Mouse (Mus musculus) embryo, embryonic 9.5 days (tissue): ENCODE measurements at regions not wholly inside any gene's neighbourhood (a gene's known extent, or its start where the extent isn't known, plus 50 kb on each side); places are given as distances from the start of the nearest gene placed in this dataset.

ENCODE experiments used
- DNase-seq: peaks from one replicate; pipeline ENCODE4 v3.0.0-alpha.2; 2017; ENCODE audit errors: extremely low spot score

- no peak for DNase-seq
Observed at GRCm38 (mm10) chr8:89097396-89097795, 53.4 kb upstream of the Sall1 start.
